Mouse (Mus musculus) frontal cortex, adult 2 months (tissue): Measurements from ENCODE around the gene Myh6. TPM values are rescaled to one million over a fixed set of nuclear protein-coding genes. Genes with fewer than 3 reads are reported as not detected.

Experiments used
- DNase-seq, 2 experiments: peaks; one replicate each; pipeline ENCODE4 v3.0.0; 2022; ENCODE audit warnings: low spot score in 1 of 2; ENCODE audit errors: extremely low spot score in 1 of 2
- polyA plus RNA-seq: library from polyadenylated mRNA; depleted of rRNA; stranded (reverse); fragments of >200 nt; gene quantifications from 2 replicates; pipeline ENCODE4 v1.2.3, GENCODE M21; 2012

The Myh6 gene
- polyA plus RNA-seq, 1 experiment: 0.02 TPM

DNA sequence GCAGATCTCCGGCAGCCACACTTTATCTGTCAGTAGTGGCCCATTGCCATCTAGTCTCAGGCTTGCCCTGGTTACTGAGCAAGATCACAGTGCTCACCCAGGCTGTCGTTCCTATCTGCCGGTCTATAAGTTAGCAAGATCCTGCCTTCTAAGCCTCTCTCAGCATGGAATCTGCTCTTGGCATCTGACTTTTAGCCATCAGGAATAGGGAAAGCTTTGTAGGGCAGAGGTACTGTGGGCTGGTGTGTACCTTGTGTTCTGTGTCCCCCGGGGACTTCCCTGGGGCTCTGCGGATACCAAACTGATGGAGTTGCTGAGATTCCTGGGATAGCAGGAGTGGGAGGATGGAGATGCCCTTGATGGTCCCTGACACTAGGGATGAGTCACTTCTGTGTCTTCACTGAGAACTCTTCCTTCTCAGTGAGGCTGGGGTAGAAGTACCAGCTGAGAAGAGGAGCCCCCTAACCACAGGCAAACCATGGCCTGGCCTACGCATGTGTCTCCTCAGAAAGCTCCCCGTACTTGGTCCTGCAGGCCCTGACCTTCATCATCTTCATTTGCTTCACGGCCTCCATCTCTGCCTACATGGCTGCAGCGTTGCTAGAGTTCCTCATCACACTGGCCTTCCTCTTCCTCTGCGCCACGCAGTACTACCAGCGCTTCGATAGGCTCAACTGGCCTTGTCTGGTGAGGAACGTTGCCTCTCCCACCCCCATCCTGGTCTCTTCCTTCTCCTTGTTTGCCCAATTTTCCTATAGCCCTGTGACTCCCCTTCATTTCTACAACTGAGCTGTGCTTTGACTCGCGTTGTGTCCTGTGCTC is 29.2 kb downstream of the Myh6 start:
- no peak for DNase-seq

GRCm38 (mm10) chr14:54936831-54937160 is 29.9 kb downstream of the Myh6 start:
- DNase-seq: no peak

DNA sequence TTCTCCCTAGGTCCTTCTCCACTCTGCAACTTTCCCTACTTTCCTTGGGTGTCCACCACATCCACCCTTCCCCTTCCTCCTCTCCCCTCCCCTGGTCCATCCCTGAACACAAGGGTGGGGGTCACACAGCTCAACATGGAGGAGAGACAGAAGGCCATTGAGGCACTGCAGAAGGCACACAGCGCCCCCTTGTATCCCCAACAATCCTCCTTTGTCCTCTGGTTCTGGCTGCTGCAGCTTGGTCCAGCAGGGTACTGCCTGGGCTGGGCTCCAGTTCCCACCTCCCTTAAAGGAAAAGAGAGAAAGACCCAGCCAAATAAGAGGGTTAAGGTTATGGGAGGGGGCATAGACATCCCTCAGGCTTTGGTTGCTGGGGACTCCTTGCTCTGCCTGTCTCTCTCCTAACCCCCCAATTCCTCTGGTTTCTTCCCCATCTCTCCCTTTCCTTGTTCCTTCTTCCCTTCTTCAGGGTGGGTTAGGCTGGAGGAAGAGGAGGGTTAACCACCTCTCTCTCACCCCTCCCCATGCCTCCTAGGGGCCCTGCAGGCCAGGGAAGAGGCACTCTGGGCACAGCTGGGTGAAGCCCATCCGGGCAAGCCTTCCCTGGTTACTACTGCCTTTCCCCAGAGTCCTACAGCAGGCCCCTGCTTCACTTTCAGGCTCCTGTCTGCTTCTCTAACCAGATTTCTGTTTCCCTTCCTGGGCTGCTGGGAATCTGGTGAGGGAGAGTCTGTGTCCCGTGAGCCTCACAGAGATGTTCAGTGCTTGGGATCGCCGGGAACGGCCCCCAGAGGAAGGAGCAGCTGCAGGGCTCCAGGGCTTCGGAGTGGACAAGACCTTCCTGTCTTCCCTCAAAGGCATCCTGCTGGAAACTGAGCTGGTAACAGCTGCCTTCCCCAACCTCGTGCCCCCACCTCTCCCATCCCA is 30.6 kb downstream of the Myh6 start, which contains the start of gene Cmtm5:
TSS of gene Cmtm5 (plus strand) at position 358 of the 927 bp plus-strand sequence.
- peak; percentile 71 to 77 for DNase-seq

DNA sequence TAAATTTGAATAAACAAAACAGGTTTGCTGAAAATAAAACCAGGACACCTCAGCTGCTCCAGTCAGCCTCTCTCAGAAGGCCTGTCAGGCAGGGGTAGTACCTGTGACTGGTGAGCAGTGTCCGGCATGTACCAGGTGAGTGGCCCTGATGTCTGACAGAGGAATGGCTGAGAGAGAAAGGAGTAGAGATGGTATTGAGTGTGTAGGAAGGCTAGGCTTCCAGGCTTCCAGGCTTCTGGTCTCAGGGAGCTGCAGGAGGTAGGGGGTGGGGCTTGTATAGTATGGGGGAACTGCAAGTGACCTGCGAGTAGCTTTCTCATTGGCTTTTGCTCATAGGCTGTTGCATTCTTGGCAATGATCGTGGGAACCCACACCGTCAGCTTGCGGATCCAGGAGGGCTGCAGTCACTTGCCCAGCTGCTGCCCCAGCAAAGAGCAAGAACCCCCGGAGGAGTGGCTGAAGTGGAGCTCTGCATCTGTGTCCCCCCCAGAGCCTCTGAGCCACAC is 34.0 kb downstream of the Myh6 start, which contains the start of gene Il25:
TSS of gene Il25 (plus strand) at position 51 of the 506 bp plus-strand sequence.
- no peak for DNase-seq

DNA sequence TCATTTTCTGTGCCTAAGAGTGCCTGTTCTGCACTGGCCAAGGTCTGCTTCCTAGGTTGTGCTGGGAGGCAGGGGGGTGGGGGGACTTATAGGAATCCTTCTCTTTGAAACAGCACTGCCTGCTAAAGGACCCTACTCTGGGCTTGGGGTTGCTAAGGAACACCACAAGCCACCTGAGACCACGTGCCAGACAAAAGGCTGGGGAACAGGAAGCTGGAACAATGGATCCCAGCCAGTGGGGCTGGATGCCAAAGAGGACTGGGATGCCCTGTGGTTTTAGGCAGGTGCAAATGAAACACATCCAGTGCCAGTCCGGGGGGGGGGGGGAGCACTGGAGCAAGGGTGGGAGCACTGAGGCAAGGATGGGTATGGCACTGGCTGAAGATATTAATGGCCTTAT is 36.3 kb downstream of the Myh6 start:
- no peak for DNase-seq

GRCm38 (mm10) chr14:54929801-54930200 is 36.9 kb downstream of the Myh6 start:
- no peak for DNase-seq

DNA sequence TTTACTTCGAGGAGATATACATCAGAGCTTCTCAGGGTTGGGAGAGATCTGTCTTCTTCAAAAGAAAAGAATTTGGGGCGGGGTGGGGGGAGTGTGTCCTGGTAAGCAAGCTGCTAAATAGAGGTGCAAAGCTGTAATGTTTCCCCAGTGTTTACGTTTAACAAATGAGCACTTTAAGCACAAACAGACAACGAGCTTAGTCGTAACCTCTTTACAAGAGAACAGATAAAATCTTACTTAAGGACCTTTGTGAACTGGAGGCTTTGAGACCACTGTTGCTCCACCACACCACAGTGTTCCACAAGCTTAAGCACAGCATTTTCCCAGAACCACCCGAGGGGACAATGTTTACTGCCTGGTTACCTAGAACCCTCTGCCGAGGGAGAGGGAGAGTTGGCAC is 39.4 kb downstream of the Myh6 start:
- no peak for DNase-seq

DNA sequence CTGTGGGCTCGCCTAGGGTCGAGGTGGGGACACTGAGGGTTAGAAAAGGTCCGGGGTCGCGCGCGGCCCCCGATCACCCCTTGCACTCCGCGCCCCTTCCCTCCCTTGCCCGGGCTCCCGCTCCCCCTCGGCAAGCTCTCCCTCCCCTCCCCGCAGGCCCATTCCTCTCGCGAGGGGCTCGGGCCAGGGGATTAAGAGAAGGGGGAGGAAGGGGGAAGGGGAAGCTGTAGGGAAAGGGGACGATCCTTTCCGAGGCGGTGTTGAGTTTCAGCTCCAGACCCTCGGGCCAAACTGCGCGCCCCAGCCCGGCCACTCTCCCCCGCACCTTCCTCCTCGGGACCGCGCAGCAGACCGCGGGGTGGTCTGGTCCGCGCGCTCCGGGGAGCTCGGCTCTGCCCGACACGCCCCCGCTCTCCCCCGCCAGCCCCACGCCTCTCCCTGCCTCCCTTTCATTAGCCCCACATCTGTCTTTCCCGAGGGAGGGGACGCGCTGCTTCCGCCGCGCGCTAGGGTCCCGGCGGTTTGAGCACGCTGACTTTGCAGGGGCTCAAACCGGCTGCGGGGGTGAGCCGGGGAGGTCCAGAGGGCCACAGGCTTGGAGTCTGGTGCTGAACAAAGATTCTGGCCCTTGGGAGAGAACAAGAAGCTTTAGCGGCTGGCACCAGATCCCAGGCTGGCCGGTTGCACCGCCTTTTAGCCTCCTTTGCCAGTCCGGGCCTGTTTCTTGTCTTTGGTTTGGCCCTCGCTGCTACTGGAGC is 40.1 kb downstream of the Myh6 start:
- DNase-seq: no peak

- DNase-seq: no peak
Measured at GRCm38 (mm10) chr14:54925349-54926342, 41.1 kb downstream of the Myh6 start, which contains the start of gene Efs. Efs (minus strand) TSS chr14:54926126.

DNA sequence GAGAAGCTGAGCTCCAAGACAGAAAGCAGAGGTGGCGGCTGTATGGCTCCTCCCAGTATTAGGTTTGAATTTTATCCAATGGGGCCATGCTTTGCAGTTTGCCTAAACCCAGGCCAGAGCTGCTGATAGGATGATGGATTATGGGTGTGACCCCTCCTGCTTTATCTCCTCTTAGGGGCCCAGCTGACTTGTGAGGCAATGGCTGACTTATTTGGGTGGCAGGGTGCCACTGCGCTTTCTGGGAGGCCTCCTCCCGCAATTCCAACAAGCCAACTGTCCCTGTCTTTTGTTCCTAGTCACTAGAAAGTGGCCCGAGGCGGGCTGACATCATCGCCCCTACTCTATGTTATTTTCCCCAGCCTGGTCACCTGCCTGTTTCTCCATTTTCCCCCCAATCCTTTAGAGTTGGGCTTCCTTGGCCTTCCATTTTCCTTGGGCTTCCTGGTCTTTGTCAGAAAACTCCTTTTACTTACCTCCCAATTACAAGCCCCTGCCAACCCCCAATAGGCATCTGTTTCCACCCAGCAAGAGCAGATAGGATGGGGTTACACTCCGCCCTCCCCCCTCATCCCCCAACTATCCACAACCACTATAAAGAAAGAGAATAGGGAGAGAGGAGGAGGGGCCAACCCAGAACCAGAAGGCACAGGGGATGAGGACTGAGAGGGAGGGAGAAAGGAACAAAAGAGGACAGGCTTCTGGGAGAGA is 41.9 kb downstream of the Myh6 start:
- no peak for DNase-seq

DNA sequence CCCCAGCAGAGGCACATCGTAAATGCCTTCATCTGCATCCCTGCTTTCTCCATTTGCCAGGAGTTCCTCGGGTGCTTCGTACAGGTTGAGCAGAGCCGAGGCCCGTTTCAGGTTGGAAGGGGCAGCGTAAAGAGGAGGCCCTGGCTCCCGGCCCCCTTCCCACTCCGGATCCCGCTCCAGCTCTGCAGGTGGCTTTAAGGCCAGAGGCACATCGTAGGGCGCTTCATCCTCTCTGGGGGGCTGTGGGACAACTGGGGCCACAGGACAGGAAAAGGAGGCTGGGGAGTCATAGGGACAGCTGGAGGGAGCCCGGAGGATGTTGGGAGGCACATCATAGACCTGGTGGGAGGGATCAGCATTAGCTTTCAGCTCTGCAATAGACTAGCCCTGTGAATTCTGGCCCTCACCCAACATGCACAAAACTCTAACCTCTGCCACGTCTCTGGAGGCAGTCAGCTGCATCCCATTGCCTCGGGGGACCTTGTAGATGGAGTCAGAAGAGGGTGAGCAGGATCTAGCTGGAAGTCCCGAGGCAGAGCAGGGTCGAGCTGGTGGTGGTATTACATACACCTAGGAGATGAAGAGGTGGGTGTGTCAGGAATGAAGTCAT is 46.5 kb downstream of the Myh6 start:
- no peak for DNase-seq

DNA sequence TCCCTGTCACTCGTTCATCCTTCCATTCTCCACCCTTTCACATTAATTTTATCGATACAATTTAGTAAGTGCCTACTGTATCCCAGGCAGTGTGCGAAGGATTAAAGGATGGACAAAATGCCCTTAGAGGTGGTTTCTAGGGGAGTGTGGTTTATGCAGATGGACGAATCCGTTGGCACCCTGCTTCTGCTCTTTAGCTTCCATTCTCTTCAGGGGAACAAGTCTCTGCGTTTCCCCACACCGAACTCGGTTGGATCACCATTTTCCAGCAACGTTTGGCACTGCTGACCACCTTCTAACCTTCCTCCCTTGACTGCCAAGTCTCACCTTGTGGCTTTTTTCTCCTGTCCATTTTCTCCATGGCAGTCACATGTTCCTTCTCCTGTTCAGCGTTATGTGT is 53.4 kb downstream of the Myh6 start:
- no peak for DNase-seq

DNA sequence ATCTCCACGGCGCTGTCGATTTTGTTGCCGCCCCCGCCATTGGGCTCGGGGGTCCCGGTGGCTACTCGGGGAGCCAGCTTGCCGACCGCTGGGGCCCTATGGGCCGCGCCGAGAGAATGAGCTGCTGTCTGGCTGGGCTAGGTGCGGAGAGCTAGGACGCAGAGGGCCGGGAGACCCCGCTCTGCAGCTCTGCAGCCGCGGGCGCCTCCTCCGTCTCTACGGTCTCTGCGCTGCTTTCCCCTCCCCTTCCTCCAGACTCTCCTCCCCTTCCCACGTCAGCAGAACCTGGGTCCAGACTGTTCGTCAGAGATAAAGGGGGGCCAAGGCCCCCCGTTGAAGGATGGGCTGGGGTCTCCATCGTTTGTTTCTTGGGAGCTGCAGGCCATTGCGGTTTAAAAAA is 53.8 kb downstream of the Myh6 start, which contains the start of gene Slc22a17:
TSS of gene Slc22a17 (minus strand) at position 247 of the 400 bp plus-strand sequence.
- DNase-seq: peak; percentile 61 to 88

DNA sequence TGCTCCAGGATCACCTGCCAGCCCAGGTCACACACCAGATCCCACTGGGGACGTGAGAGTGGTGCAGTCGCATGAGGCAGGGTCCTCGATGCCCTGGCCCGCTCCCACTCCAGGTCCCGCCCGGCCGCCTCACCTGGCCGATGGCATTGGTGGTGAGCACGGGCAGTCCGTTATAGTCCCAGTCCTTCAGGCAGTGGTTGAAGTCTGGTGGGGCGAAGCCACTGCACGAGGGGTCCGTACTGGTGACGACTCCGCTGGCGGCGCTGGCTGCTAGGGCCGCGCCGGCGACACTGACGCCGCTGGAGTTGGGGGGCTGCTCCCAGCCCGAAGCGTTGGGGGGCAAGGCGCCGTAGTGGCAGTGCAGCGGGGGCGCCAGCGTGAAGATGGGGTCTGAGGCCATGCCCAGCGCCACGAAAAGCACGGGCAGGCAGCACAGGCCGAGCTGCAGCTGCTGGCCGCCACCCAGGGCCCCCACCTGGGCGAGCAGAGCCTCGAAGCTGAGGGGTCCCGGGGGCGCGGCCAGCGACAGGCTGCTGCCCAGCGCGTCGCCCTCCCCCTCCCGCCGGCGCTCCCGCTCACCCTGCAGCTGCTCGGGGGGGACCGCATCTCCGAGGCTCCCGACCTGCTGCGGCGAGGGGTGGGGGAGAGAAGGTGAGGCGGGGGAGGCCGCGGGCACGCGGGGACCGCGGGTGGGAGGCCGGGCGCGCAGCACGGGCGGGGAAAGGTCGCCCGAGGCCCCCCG is 54.4 kb downstream of the Myh6 start:
- DNase-seq: no peak

DNA sequence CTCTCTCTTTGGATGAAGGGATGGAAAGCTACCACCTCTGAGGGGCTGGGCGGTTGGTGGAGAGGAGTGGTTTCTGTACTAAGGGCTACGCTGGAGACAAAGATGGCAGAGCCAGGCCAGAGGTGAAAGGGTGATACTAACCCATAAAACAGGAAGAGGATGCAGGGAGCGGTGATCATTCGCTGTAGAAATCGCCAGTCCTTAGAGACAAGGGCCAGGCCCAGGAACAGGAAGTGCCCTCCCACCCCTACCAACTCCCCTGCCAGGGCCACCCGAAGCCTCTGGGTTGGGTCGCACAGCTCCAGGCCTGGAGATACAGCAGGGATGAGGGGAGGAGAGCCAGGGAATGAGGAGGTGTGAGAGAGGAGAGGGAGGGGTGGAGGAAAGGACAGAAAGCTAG is 58.0 kb downstream of the Myh6 start:
- DNase-seq: no peak

DNA sequence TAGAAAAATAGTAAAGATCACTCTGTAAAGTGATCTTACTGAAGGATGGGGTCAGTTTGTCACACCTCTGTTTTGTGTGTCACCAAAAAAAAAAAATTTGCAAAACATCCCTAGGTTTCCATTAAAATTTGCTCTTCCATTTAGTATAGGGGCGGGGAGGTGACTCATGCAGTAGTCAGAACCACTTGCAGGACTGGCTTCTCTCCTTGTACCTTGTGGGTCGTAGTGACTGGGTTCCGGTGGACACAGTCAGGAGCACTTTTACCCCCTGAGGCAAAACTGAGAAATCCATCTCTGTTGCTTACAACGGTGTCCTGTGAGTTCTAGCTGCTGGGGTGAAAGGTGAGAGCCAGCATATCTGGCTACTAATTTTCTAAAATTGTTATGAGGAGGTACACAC is 63.1 kb downstream of the Myh6 start:
- no peak for DNase-seq

DNA sequence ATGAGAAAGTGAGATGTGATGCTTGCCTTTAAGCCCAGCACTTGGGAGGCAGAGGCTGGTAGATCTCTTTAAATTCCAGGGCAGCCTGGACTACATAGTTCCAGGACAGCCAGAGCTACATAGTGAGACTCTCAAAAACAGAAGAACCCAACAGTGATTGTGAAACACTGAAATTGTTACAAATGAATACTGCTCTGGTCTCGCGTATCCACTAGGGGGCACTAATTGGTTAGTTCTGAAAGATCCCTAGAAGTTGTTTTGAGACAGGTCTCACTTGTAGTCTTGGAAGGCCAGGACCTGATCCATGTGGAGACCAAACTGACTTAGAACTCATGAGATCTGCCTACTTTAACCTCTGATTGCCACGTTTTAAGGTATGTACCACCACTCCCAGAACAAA is 66.3 kb downstream of the Myh6 start:
- DNase-seq: peak; percentile 79 to 94

DNA sequence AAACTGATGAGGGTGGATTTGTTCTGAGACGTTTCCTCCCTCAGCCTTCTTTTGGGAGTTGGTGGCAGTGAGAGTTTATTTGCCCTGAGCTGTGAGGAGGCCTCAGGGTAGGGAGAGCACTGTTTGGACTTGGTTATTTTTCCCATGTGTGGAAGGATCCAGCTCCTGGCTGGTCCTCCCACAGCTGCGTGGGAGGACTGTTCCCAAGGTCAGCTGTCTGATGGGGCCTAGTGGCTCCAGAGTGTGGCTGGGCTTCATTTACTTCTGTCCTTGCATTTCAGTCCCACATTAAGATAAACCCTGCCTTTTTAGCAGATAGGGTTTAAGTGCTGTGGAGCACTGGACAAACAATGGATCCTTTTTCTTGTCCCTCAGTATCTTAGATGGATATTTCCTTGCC is 69.3 kb downstream of the Myh6 start:
- no peak for DNase-seq
